Comparison of ENCODE assay signal across 11 mouse cellular contexts in genomic region chr1:150920860-150921259, GRCm38 (mm10).
"Had no signal": no experiment of that assay in that cellular context is flagged by ENCODE, and none has a peak within 500 bp of the region (broad histone marks: within the 10 kb centered on the region; RNA-seq: fewer than 3 reads in every experiment).

No protein-coding gene starts in this region.

- H3K27ac ChIP-seq: liver, embryonic 13.5 days; liver, embryonic 15.5 days; macrophage; midbrain, embryonic 13.5 days; midbrain, embryonic 15.5 days; neural tube, embryonic 12.5 days; stomach, embryonic 15.5 days; stomach, postnatal 0 days had no signal

- H3K9ac ChIP-seq: liver, embryonic 13.5 days; liver, embryonic 15.5 days; liver, postnatal 0 days; midbrain, embryonic 13.5 days; midbrain, embryonic 15.5 days; neural tube, embryonic 12.5 days; stomach, embryonic 15.5 days had no signal

- H3K4me3 ChIP-seq: liver, embryonic 13.5 days; liver, embryonic 15.5 days; megakaryocyte, embryonic 14.5 days; midbrain, embryonic 13.5 days; midbrain, embryonic 15.5 days; neural tube, embryonic 12.5 days; stomach, embryonic 15.5 days had no signal

- H3K4me1 ChIP-seq: liver, embryonic 13.5 days; liver, embryonic 15.5 days; megakaryocyte, embryonic 14.5 days; midbrain, embryonic 13.5 days; midbrain, embryonic 15.5 days; neural tube, embryonic 12.5 days; stomach, embryonic 15.5 days had no signal

- DNase-seq: liver, embryonic 13.5 days had no signal

- ATAC-seq: liver, postnatal 0 days; midbrain, embryonic 15.5 days had no signal

- H3K36me3 ChIP-seq: liver, embryonic 13.5 days; liver, embryonic 15.5 days; midbrain, embryonic 13.5 days; midbrain, embryonic 15.5 days; neural tube, embryonic 12.5 days; stomach, embryonic 15.5 days had no signal

- H3K4me2 ChIP-seq: liver, embryonic 11.5 days; liver, embryonic 13.5 days; liver, embryonic 15.5 days; midbrain, embryonic 13.5 days; midbrain, embryonic 15.5 days; neural tube, embryonic 12.5 days; stomach, embryonic 15.5 days had no signal

- H3K9me3 ChIP-seq: liver, embryonic 13.5 days; liver, embryonic 15.5 days; megakaryocyte, embryonic 14.5 days; midbrain, embryonic 13.5 days; midbrain, embryonic 15.5 days; neural tube, embryonic 12.5 days; stomach, embryonic 15.5 days had no signal

- H3K27me3 ChIP-seq: liver, embryonic 13.5 days; liver, embryonic 15.5 days; megakaryocyte, embryonic 14.5 days; midbrain, embryonic 13.5 days; midbrain, embryonic 15.5 days; neural tube, embryonic 12.5 days; stomach, embryonic 15.5 days had no signal
